ENCODE assay signal across 15 mouse cellular contexts in genomic region chr8:100334528-100334927, GRCm38 (mm10).
A peak's percentile ranks its signal among the peaks of the same experiment; 100 is the strongest.
DNase-seq lines count a peak whose midpoint lies in the region; ATAC-seq and TF ChIP-seq lines count a peak whose summit lies in the region.
"Had no signal": no experiment of that assay in that cellular context is flagged by ENCODE, and none has a peak within 500 bp of the region (broad histone marks: within the 10 kb centered on the region; RNA-seq: fewer than 3 reads in every experiment).

No protein-coding gene starts in this region.

- no peak overlapping the region for H3K27ac ChIP-seq in forebrain, embryonic 15.5 days (replicated peaks)
- H3K27ac ChIP-seq in forebrain, embryonic 12.5 days: no peak overlapping the region
- no peak overlapping the region for H3K27ac ChIP-seq in limb, embryonic 14.5 days (replicated peaks; ENCODE audit: low read depth, low read length)
- no peak overlapping the region for H3K27ac ChIP-seq in limb, embryonic 10.5 days
- H3K27ac ChIP-seq: embryonic facial prominence, embryonic 12.5 days; liver, embryonic 12.5 days had no signal

- H3K36me3 ChIP-seq in forebrain, embryonic 15.5 days: no peaks in the 10 kb centered on the region
- no peaks in the 10 kb centered on the region for H3K36me3 ChIP-seq in forebrain, embryonic 12.5 days (replicated peaks)
- no peaks in the 10 kb centered on the region for H3K36me3 ChIP-seq in limb, embryonic 14.5 days (ENCODE audit: control insufficient read depth, insufficient read depth, low read length)
- H3K36me3 ChIP-seq in limb, embryonic 10.5 days: no peaks in the 10 kb centered on the region
- H3K36me3 ChIP-seq: embryonic facial prominence, embryonic 12.5 days; liver, embryonic 12.5 days had no signal

- WGBS in forebrain, embryonic 15.5 days: 58% methylated on average over 2 of the region's 2 CpGs
- 71% methylated on average over 2 of the region's 2 CpGs for WGBS in forebrain, embryonic 12.5 days
- whole genome bisulfite sequencing in limb, embryonic 14.5 days: 65% methylated on average over 2 of the region's 2 CpGs
- WGBS in limb, embryonic 10.5 days: 90% methylated on average over 2 of the region's 2 CpGs

- no peak overlapping the region for H3K9ac ChIP-seq in forebrain, embryonic 15.5 days (replicated peaks)
- H3K9ac ChIP-seq in forebrain, embryonic 12.5 days: no peak overlapping the region
- no peak overlapping the region for H3K9ac ChIP-seq in limb, embryonic 14.5 days (ENCODE audit: low read depth, low read length, severe bottlenecking)
- H3K9ac ChIP-seq: embryonic facial prominence, embryonic 12.5 days; liver, embryonic 12.5 days had no signal

- no peak for TF ChIP-seq CTCF in brain, embryonic 14.5 days (IDR thresholded peaks at IDR 0.05; ENCODE audit: borderline replicate concordance, extremely low read depth, insufficient read depth, insufficient read length)

- peak; percentile 40 for DNase-seq in limb, embryonic 14.5 days (ENCODE audit: low spot score)
- DNase-seq in limb, embryonic 10.5 days (ENCODE audit: low spot score): no peak
- DNase-seq in brain, embryonic 14.5 days (ENCODE audit: low read depth): peak; percentile 76
- DNase-seq in retina, postnatal 7 days (ENCODE audit: low read depth, low spot score): peak; percentile 5
- DNase-seq in spleen, postnatal 14 days (ENCODE audit: low spot score in 2 of 2): no peak
- DNase-seq: adrenal gland, adult 8-10 months; cerebellum, adult 9-11 months; gastrocnemius, postnatal 10 days; heart, postnatal 10 days; lung, postnatal 10 days; right cerebral cortex, postnatal 14 days had no signal

- TF ChIP-seq POLR2A in limb, embryonic 14.5 days (IDR thresholded peaks at IDR 0.05; ENCODE audit: borderline replicate concordance, extremely low read depth, insufficient read depth, insufficient read length): no peak
- no peak for TF ChIP-seq POLR2A in brain, embryonic 14.5 days (IDR thresholded peaks at IDR 0.05; ENCODE audit: borderline replicate concordance, extremely low read depth, insufficient read depth, insufficient read length, poor library complexity, severe bottlenecking)

- no peaks in the 10 kb centered on the region for H3K4me1 ChIP-seq in forebrain, embryonic 15.5 days
- no peaks in the 10 kb centered on the region for H3K4me1 ChIP-seq in forebrain, embryonic 12.5 days
- no peaks in the 10 kb centered on the region for H3K4me1 ChIP-seq in limb, embryonic 14.5 days (ENCODE audit: control insufficient read depth, insufficient read depth, low read length)
- H3K4me1 ChIP-seq in limb, embryonic 10.5 days: no peaks in the 10 kb centered on the region
- H3K4me1 ChIP-seq: embryonic facial prominence, embryonic 12.5 days; liver, embryonic 12.5 days had no signal

- ATAC-seq in forebrain, embryonic 15.5 days (replicated peaks): 0 out of 2 replicates have a peak, but pooled peaks have one; percentile 32
- no peak for ATAC-seq in forebrain, embryonic 12.5 days (ENCODE audit: low FRiP score)
- no peak for ATAC-seq in limb, embryonic 14.5 days (ENCODE audit: low FRiP score, low read depth)
- ATAC-seq: liver, embryonic 12.5 days had no signal

- H3K4me3 ChIP-seq in forebrain, embryonic 15.5 days: no peak overlapping the region
- H3K4me3 ChIP-seq in forebrain, embryonic 12.5 days (replicated peaks): no peak overlapping the region
- H3K4me3 ChIP-seq in limb, embryonic 14.5 days (replicated peaks; ENCODE audit: low read length): no peak overlapping the region
- no peak overlapping the region for H3K4me3 ChIP-seq in limb, embryonic 10.5 days
- H3K4me3 ChIP-seq: embryonic facial prominence, embryonic 12.5 days; liver, embryonic 12.5 days had no signal

- no peaks in the 10 kb centered on the region for H3K27me3 ChIP-seq in forebrain, embryonic 15.5 days
- H3K27me3 ChIP-seq in forebrain, embryonic 12.5 days: no peaks in the 10 kb centered on the region
- no peaks in the 10 kb centered on the region for H3K27me3 ChIP-seq in limb, embryonic 14.5 days (ENCODE audit: control insufficient read depth, insufficient read depth, low read length)
- no peaks in the 10 kb centered on the region for H3K27me3 ChIP-seq in limb, embryonic 10.5 days (ENCODE audit: low read depth, poor library complexity, severe bottlenecking)
- H3K27me3 ChIP-seq: embryonic facial prominence, embryonic 12.5 days; liver, embryonic 12.5 days had no signal

- no peaks in the 10 kb centered on the region for H3K9me3 ChIP-seq in forebrain, embryonic 15.5 days
- H3K9me3 ChIP-seq in forebrain, embryonic 12.5 days: no peaks in the 10 kb centered on the region
- H3K9me3 ChIP-seq in limb, embryonic 14.5 days (ENCODE audit: control insufficient read depth, low read length): no peaks in the 10 kb centered on the region
- no peaks in the 10 kb centered on the region for H3K9me3 ChIP-seq in limb, embryonic 10.5 days (replicated peaks)
- H3K9me3 ChIP-seq: embryonic facial prominence, embryonic 12.5 days; liver, embryonic 12.5 days had no signal

- H3K4me2 ChIP-seq in forebrain, embryonic 15.5 days (replicated peaks): no peak overlapping the region
- no peak overlapping the region for H3K4me2 ChIP-seq in forebrain, embryonic 12.5 days
- H3K4me2 ChIP-seq in limb, embryonic 14.5 days (replicated peaks; ENCODE audit: low read depth, low read length, severe bottlenecking): no peak overlapping the region
- H3K4me2 ChIP-seq: embryonic facial prominence, embryonic 12.5 days; liver, embryonic 12.5 days had no signal

Comparison
In these comparisons a context has a peak if more than half of its experiments do, and no peak if none do; other contexts are left out.
1. DNase-seq: peak in limb, embryonic 14.5 days (single experiment), brain, embryonic 14.5 days (single experiment) and retina, postnatal 7 days (single experiment); none in limb, embryonic 10.5 days (single experiment) and spleen, postnatal 14 days (0 of 2).